Mouse (Mus musculus) frontal cortex, postnatal 10 days (tissue): ENCODE results near the gene Epsti1.

Experiments
- DNase-seq, 2 experiments: peaks; one replicate each; pipeline ENCODE4 v3.0.0; 2022; ENCODE audit warnings: low spot score in 2 of 2, mixed read lengths in 1 of 2

The Epsti1 gene

GRCm38 (mm10) chr14:78015540-78016321 is 111.7 kb downstream of the Epsti1 start:
- DNase-seq, result no peak

GRCm38 (mm10) chr14:78016398-78016797 is 112.4 kb downstream of the Epsti1 start:
- no peak for DNase-seq

- no peak for DNase-seq
These were observed 115.9 kb downstream of the Epsti1 start for GRCm38 (mm10) chr14:78019935-78020334.

- no peak for DNase-seq
These were observed 134.8 kb downstream of the Epsti1 start for GRCm38 (mm10) chr14:78038876-78039275.

- DNase-seq, result no peak
These were observed 136.6 kb downstream of the Epsti1 start for GRCm38 (mm10) chr14:78040643-78041042.

- DNase-seq, result no peak
These were observed 138.0 kb downstream of the Epsti1 start for GRCm38 (mm10) chr14:78041886-78042526.

GRCm38 (mm10) chr14:78043079-78043478 is 139.0 kb downstream of the Epsti1 start:
- DNase-seq, result no peak

GRCm38 (mm10) chr14:78048258-78048657 is 144.2 kb downstream of the Epsti1 start:
- DNase-seq, result no peak

- no peak for DNase-seq
These were observed 144.6 kb downstream of the Epsti1 start for GRCm38 (mm10) chr14:78048674-78049073.
